Mouse (Mus musculus) neural tube, embryonic 13.5 days (tissue): ENCODE results near the gene Etl4. TPM values are rescaled to one million over a fixed set of nuclear protein-coding genes. Genes with fewer than 3 reads are reported as not detected.
"Not testable (repeated sequence)": the region's sequence is repeated elsewhere in the genome, so short reads cannot be mapped to it uniquely, and the experiment has no call there.

Experiments
- ATAC-seq: fragments of 200-750 bp; cut with Nextera tagmentation; 2 replicates; pipeline ENCODE4 v1.8.0; 2017; ENCODE audit warnings: low read depth, mild to moderate bottlenecking, moderate TSS enrichment, moderate library complexity
- H3K27ac ChIP-seq: fragments of 300-500 bp; sonication (generic); replicated peaks from 2 replicates; pipeline ENCODE4 v1.5.1; 2015; ENCODE audit warnings: moderate library complexity, mild to moderate bottlenecking, inconsistent platforms
- H3K27me3 ChIP-seq: fragments of 300-500 bp; sonication (generic); 2 replicates; pipeline ENCODE4 v1.6.1; 2015; ENCODE audit warnings: mild to moderate bottlenecking, inconsistent platforms
- H3K36me3 ChIP-seq: fragments of 300-500 bp; sonication (generic); 2 replicates; pipeline ENCODE4 v1.6.1; 2015; ENCODE audit warnings: mild to moderate bottlenecking, inconsistent platforms
- H3K4me1 ChIP-seq: fragments of 300-500 bp; sonication (generic); replicated peaks from 2 replicates; pipeline ENCODE4 v1.6.1; 2015; ENCODE audit warnings: inconsistent platforms
- H3K4me2 ChIP-seq: fragments of 300-500 bp; sonication (generic); 2 replicates; pipeline ENCODE4 v1.6.1; 2015; ENCODE audit warnings: inconsistent platforms, mild to moderate bottlenecking, moderate library complexity
- H3K4me3 ChIP-seq: fragments of 300-500 bp; sonication (generic); 2 replicates; pipeline ENCODE4 v1.5.1; 2015; ENCODE audit warnings: mild to moderate bottlenecking, inconsistent platforms
- H3K9ac ChIP-seq: fragments of 300-500 bp; sonication (generic); 2 replicates; pipeline ENCODE4 v1.6.1; 2015; ENCODE audit warnings: moderate library complexity, mild to moderate bottlenecking, inconsistent platforms
- H3K9me3 ChIP-seq: fragments of 300-500 bp; sonication (generic); 2 replicates; pipeline ENCODE4 v1.6.1; 2016; ENCODE audit warnings: inconsistent platforms
- whole genome bisulfite sequencing: fragments of 180-500 bp; shearing (Covaris S2); methylation state at CpG from one replicate; pipeline ENCODE4 v1.1.7; 2015; 5-methylcytosine and 5-hydroxymethylcytosine counted together
- polyA plus RNA-seq: library from polyadenylated mRNA; unstranded; fragments of >200 nt; fragmentation: Nextera tagmentation; extraction: Ambion mirVana; gene quantifications from 2 replicates; pipeline ENCODE4 v1.2.1, GENCODE M21; 2015

Gene Etl4
- polyA plus RNA-seq, 1 experiment from 2014 or later, result 5.4 TPM

DNA sequence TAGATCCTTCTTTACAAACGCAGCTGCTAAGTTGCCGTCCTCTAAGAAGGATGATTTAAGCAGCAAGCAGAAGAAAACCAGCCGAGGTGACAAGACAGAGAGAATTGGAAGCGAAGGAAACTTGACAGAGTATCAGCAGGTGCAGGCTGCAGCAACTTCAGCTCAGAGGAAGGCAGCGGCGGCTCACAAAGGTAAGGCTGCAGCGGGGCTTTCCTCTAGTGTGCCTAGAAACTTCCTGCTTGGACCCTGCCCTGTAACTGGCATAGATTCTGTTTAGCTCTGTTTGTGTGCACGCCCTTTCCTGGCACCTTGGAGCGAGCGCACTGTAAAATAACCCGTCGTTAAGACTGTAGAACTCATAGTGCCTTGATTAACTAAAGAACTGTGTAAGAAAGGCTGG lies 430.3 kb downstream of the Etl4 start:
- H3K4me2 ChIP-seq, result peak overlapping the region; percentile 41
- H3K4me3 ChIP-seq, result no peak overlapping the region
- ATAC-seq, result no peak
- no peaks in the 10 kb centered on the region for H3K9me3 ChIP-seq
- no peaks in the 10 kb centered on the region for H3K36me3 ChIP-seq
- H3K4me1 ChIP-seq, result peaks cover 8% of the 10 kb centered on the region; the same call in 1 of the 2 replicates
- H3K9ac ChIP-seq, result no peak overlapping the region
- WGBS, result 21% methylated on average over 12 of the region's 12 CpGs
- H3K27me3 ChIP-seq, result no peaks in the 10 kb centered on the region
- no peak overlapping the region for H3K27ac ChIP-seq

DNA sequence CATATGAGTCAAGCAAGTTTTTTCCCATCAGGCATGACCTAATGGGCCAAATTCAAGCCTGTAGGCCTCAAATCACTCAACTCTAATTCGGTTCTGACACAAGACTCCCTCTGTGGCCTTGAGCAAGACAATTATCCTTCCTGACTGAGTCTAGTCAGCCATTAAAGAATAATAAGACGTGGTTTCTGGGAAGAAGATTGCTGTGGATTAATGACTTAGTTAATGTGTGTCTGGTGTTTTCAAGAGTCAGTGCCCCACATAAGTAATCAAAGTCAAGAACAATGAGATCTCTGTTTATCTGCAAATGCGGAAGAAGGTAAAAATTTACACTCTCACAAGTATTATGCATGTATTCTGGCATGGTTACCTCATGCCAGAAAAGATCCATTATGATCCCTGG lies 437.3 kb downstream of the Etl4 start:
- no peak overlapping the region for H3K4me2 ChIP-seq
- H3K4me3 ChIP-seq, result no peak overlapping the region
- H3K9me3 ChIP-seq, result no peaks in the 10 kb centered on the region
- no peak for ATAC-seq
- H3K4me1 ChIP-seq, result no peaks in the 10 kb centered on the region
- no peak overlapping the region for H3K27ac ChIP-seq
- 47% methylated on average over 3 of the region's 3 CpGs for WGBS
- H3K36me3 ChIP-seq, result no peaks in the 10 kb centered on the region
- no peak overlapping the region for H3K9ac ChIP-seq
- H3K27me3 ChIP-seq, result no peaks in the 10 kb centered on the region

DNA sequence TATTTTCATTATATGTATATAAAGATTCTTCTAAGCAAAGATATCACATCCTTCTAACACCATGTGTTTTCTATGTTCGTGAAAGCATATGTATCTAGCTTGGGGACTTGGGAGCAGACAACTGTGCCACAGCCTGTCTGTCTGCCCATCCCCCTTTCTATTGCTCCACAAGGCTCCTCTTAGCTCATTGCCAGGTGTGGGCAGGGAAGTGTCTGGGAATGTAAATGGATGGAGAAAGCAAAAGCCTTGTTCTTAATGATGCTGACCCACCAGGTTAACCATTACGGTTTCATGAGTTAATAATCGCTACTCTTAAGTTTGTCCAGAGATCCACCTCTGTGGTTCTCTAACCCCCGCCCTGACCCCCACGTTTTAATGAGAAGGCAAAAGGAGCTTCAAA lies 439.7 kb downstream of the Etl4 start:
- Histone ChIP-seq H3K36me3 (no peaks in the 10 kb centered on the region), H3K9me3 (no peaks in the 10 kb centered on the region), H3K27ac (no peak overlapping the region), H3K9ac (no peak overlapping the region), H3K4me3 (no peak overlapping the region), H3K4me1 (no peaks in the 10 kb centered on the region), H3K4me2 (no peak overlapping the region), H3K27me3 (no peaks in the 10 kb centered on the region)
- 80% methylated on average over 5 of the region's 5 CpGs for whole genome bisulfite sequencing
- no peak for ATAC-seq

DNA sequence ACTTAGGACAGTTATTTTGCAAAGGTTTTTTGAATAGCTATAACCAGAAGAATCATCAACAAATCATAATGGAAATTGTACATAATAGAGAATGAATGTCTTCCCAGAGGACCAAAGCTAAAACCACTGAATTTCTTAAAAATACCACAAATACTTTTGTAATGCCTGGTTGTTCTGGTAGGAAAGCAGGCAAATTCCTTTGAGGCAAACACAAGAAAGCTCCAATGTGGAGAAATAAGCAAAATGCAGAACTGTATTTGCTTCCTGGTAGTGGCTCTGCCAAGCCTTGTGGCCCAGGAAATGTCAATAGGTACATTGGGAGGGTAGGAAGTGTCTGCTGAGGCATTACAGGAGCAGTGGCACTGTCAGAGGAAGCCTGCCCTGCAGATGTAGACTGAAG lies 443.2 kb downstream of the Etl4 start:
- H3K4me2 ChIP-seq, result no peak overlapping the region
- H3K9me3 ChIP-seq, result no peaks in the 10 kb centered on the region
- H3K4me1 ChIP-seq, result no peaks in the 10 kb centered on the region
- H3K27ac ChIP-seq, result no peak overlapping the region
- H3K4me3 ChIP-seq, result no peak overlapping the region
- H3K27me3 ChIP-seq, result no peaks in the 10 kb centered on the region
- ATAC-seq, result no peak
- H3K9ac ChIP-seq, result no peak overlapping the region
- no peaks in the 10 kb centered on the region for H3K36me3 ChIP-seq

DNA sequence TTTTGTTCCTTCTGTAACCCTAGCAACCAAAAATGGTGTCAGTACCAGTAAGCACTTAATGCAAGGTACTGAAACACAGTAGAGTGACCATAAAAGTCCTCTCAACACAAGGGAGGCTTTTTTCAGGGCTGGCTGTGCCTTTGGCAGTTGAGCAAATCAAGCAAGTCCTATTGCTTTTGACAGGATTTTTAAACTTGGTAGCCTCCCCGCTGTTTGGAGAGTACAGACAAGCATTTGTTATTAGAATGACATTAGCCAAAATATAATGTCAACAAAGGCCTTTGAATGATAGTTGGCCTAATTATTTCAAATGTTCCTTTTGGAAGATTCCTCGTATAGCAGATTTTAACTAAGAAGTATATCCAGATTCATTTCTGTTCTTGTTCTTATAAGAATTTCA lies 467.4 kb downstream of the Etl4 start:
- H3K27ac ChIP-seq, result no peak overlapping the region
- no peak for ATAC-seq
- no peaks in the 10 kb centered on the region for H3K4me1 ChIP-seq
- H3K9ac ChIP-seq, result no peak overlapping the region
- WGBS, result 82% methylated on average over 2 of the region's 2 CpGs
- no peaks in the 10 kb centered on the region for H3K9me3 ChIP-seq
- H3K4me2 ChIP-seq, result no peak overlapping the region
- H3K4me3 ChIP-seq, result no peak overlapping the region
- H3K36me3 ChIP-seq, result no peaks in the 10 kb centered on the region
- no peaks in the 10 kb centered on the region for H3K27me3 ChIP-seq

DNA sequence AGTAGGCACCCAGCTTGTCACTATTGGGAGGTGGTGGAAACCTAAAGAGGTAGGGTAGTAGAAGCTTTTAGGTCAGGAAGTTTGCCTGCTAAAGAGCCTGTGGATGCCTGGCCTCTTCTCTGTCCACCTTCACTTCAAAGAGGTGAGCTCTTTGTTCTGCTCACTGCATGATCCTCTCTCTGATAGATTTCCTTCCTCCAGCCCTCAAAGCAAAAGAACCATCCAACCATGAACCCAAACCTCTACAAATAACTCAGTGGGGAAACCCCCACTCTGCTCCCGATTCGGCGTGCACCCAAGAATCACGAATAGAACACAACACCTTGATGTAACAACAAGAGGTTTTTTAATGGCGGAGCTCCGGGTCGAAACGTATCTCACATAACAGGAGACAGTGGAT lies 471.3 kb downstream of the Etl4 start:
- H3K4me2 ChIP-seq, H3K9me3 ChIP-seq, H3K27me3 ChIP-seq, H3K27ac ChIP-seq, H3K9ac ChIP-seq, H3K4me1 ChIP-seq, H3K36me3 ChIP-seq, ATAC-seq, H3K4me3 ChIP-seq: not testable (repeated sequence)
- WGBS, result 88% methylated on average over 5 of the region's 8 CpGs

DNA sequence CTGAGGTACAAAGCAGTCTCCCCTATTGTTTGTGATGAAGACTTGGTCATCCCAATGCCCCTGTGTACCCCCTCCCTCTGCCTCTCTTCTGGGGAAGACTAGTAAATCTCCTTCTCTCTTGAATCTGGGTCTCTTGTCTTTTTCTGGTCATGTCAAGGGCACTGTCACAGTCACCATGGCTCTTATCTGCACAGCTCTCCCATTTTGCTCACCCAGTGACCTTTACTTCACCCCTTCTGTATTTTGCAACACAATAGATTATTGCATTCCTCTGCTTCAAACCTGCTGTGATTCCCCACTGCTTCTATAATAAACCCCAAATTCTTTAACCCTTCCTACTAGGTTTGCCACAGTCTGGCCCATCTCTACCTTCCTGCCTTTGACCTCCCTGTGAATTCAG lies 484.5 kb downstream of the Etl4 start:
- no peak overlapping the region for H3K4me2 ChIP-seq
- no peak overlapping the region for H3K27ac ChIP-seq
- no peaks in the 10 kb centered on the region for H3K9me3 ChIP-seq
- no peaks in the 10 kb centered on the region for H3K36me3 ChIP-seq
- H3K9ac ChIP-seq, result no peak overlapping the region
- H3K4me3 ChIP-seq, result no peak overlapping the region
- no peaks in the 10 kb centered on the region for H3K27me3 ChIP-seq
- H3K4me1 ChIP-seq, result peaks cover 12% of the 10 kb centered on the region
- ATAC-seq, result no peak

DNA sequence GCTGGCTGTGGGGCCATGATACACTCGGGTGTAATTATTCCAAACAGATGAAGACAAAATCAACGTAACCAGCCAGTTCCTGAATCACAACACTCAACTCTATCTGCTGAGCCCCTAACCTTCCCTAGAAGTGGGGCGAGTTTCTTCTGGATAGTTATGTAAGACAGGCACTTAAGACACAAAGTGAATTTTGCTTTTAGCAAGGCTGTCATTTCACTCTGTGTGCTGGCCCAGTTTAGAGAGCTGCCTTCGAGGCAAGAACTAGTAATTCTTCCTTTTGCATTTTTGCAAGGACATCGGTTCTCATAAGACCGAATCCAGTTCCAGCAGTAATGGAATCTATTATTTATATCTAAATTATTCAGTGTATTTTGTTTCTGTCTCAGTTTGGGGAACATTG lies 487.4 kb downstream of the Etl4 start:
- no peak overlapping the region for H3K27ac ChIP-seq
- 88% methylated on average over 6 of the region's 6 CpGs for WGBS
- H3K4me1 ChIP-seq, result peaks cover 12% of the 10 kb centered on the region
- no peak overlapping the region for H3K4me3 ChIP-seq
- H3K9ac ChIP-seq, result no peak overlapping the region
- H3K4me2 ChIP-seq, result no peak overlapping the region
- H3K9me3 ChIP-seq, result no peaks in the 10 kb centered on the region
- no peaks in the 10 kb centered on the region for H3K27me3 ChIP-seq
- no peaks in the 10 kb centered on the region for H3K36me3 ChIP-seq
- no peak for ATAC-seq

DNA sequence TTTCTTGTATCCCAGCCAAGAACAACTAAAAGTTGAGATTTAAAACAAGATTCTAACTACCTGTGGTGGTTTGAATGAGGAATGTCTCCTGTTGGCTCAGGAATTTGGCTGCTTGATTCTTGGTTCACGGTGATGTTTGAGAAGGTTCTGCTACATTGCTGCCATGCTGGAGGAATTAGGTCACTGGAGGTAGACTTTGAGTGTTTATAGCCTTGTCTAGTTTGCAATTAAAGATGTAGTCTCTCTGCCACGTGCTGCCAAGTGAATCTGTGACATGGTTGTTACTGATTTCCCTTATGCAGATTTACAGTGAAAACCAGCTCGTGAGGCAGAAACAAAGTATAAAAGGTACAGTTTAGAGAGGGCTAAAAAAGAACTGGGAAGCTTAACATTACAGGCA lies 491.0 kb downstream of the Etl4 start:
- Histone ChIP-seq H3K4me2 (no peak overlapping the region), H3K4me3 (no peak overlapping the region), H3K36me3 (no peaks in the 10 kb centered on the region), H3K27ac (no peak overlapping the region), H3K4me1 (no peaks in the 10 kb centered on the region), H3K9ac (no peak overlapping the region), H3K27me3 (no peaks in the 10 kb centered on the region), H3K9me3 (no peaks in the 10 kb centered on the region)
- WGBS, result 64% methylated on average over 3 of the region's 3 CpGs
- no peak for ATAC-seq

DNA sequence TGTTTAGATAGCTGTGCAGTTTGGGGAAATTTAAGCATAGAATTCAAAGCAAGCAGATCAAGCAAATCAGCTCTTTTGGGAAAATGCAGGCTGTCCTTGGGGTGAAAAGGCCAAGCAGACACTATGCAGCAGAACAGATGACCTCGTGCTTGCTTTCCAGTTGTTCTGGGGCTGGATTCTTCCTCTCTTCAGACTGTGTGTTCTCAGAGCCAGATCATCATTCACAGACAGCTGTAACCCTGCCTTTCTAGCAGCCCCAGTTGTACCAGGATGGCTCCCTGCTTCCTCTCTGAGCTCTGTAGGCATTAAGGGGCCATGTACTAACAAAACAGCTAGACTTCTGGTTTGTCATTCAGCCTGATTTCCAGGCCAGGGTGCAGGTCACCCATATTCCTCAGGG lies 494.8 kb downstream of the Etl4 start:
- whole genome bisulfite sequencing, result 64% methylated on average over 1 of the region's 1 CpGs
- no peak overlapping the region for H3K4me2 ChIP-seq
- H3K27me3 ChIP-seq, result no peaks in the 10 kb centered on the region
- no peak overlapping the region for H3K9ac ChIP-seq
- H3K9me3 ChIP-seq, result no peaks in the 10 kb centered on the region
- ATAC-seq, result no peak
- no peaks in the 10 kb centered on the region for H3K36me3 ChIP-seq
- no peak overlapping the region for H3K4me3 ChIP-seq
- H3K4me1 ChIP-seq, result no peaks in the 10 kb centered on the region
- H3K27ac ChIP-seq, result no peak overlapping the region

DNA sequence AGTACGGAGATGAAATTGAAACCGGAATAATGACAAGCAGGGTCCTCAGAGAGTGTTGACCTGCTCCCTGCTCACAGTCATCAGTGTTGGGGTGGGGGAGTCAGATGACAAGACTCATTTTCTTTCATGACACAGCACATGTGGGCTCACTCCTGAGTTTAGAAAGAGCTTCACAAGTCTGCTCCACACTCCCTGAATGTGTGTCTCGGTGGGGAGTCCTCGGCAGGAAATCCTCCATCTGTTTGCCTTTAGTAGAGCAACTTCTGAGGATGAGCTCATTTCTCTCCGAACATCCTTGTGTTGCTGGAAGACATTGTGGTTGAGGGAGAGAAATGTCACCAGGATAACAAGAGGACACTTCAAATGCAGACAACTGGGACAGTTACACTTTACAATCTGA lies 497.5 kb downstream of the Etl4 start:
- Histone ChIP-seq H3K27me3 (no peaks in the 10 kb centered on the region), H3K9me3 (no peaks in the 10 kb centered on the region), H3K4me3 (no peak overlapping the region), H3K4me2 (no peak overlapping the region), H3K27ac (no peak overlapping the region), H3K36me3 (no peaks in the 10 kb centered on the region), H3K9ac (no peak overlapping the region), H3K4me1 (no peaks in the 10 kb centered on the region)
- WGBS, result 65% methylated on average over 5 of the region's 5 CpGs
- ATAC-seq, result no peak

DNA sequence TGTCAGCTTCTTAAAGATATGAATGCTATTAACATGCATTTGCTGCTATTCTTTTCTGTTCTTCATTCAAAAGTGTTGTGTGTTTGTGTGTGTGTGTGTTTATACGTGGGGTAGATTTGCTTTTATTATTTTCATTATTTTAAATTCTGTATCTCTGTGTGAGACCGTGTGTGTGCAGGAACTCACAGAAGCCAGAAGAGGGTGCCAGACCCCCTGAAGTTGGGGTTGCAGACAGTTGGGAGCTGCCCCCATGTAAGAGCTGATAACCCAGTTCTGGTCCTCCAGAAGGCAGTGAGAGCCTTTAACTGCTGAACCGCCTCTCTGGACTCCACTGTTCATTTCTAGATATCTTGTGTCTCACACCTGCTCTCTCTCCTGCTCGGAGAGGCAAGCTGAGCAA lies 505.3 kb downstream of the Etl4 start:
- ATAC-seq, result no peak
- Histone ChIP-seq H3K4me3 (no peak overlapping the region), H3K4me2 (no peak overlapping the region), H3K9ac (no peak overlapping the region), H3K9me3 (no peaks in the 10 kb centered on the region), H3K36me3 (no peaks in the 10 kb centered on the region), H3K4me1 (0 out of 2 replicates have a peak, but pooled peaks cover 8% of the 10 kb centered on the region), H3K27me3 (no peaks in the 10 kb centered on the region), H3K27ac (no peak overlapping the region)
- WGBS, result 91% methylated on average over 4 of the region's 4 CpGs

DNA sequence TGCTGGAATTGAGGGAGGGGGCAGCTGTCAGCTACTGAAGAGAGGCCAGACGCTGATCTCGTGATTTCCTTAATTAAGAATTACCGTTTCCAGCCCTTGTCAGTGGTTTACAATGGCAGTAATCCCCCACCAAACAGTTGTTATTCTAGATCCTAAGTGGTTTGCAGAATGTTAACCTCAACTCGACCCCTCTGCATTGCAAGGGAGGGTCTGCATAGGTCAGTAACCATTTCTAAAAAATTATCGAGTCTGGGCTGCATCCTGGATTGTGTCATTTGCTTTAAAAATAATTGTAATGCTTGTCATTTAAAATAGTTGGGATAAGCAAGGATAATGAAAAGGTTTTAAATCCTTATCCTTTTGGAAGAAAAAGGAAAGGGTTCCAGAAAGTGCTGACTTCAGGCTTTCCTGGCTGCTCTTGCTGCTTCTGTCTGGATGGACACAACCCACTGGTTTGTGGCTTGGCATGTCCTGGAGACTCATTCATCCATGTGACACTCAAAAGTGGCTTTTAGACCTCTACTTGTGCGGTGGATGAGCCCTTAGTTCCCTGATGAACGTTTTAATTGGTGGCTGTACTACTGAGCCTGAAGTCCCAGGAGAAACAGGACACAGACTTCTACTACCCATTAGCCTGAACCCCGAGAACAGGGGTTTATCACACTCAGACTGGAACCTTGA lies 507.5 kb downstream of the Etl4 start:
- 24% methylated on average over 8 of the region's 8 CpGs for WGBS
- 0 out of 2 replicates have a peak, but pooled peaks cover 8% of the 10 kb centered on the region for H3K4me1 ChIP-seq
- H3K4me2 ChIP-seq, result no peak overlapping the region
- no peaks in the 10 kb centered on the region for H3K9me3 ChIP-seq
- H3K27ac ChIP-seq, result no peak overlapping the region
- H3K27me3 ChIP-seq, result no peaks in the 10 kb centered on the region
- no peak overlapping the region for H3K9ac ChIP-seq
- ATAC-seq, result no peak
- no peak overlapping the region for H3K4me3 ChIP-seq
- no peaks in the 10 kb centered on the region for H3K36me3 ChIP-seq
